Mouse (Mus musculus) pancreas, adult 10 weeks (tissue): ENCODE measurements around the gene Paqr4. TPM values are rescaled to one million over a fixed set of nuclear protein-coding genes. Genes with fewer than 3 reads are reported as not detected.

ENCODE experiments used
- polyA plus RNA-seq: library from polyadenylated mRNA; stranded (reverse); fragments of 350-450 nt; fragmentation: Illumina TruSeq; extraction: RNeasy Lipid Tissue Mini Kit (QIAGEN cat#74804); gene quantifications from one replicate; pipeline ENCODE4 v1.2.3, GENCODE M21; 2015; ENCODE audit warnings: low read depth, low replicate concordance; ENCODE audit not compliant: insufficient read depth

The Paqr4 gene
- polyA plus RNA-seq, result 5.0 TPM

DNA sequence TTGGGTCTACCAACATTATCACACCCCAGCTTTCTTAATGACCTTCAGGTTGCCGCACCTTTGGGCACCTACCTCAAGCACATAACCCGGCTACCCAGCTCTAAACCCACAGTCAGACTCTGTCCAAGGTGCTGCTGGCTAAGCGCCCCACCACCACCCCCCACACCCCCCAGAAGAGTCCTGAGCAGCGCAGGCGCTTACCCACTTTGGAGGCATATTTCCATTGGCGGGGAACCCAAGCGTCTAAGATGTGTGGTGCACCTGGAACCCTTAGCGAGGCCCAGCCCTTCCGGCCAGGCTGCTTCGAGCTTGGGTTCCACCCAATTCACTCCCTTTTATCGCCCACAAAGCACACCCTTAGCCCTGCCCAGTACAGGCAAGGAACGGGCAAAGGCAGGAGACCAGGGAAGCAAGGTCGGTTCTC lies at the start of gene Paqr4:
TSS of gene Paqr4 (minus strand) at position 270 of the 424 bp plus-strand sequence.

DNA sequence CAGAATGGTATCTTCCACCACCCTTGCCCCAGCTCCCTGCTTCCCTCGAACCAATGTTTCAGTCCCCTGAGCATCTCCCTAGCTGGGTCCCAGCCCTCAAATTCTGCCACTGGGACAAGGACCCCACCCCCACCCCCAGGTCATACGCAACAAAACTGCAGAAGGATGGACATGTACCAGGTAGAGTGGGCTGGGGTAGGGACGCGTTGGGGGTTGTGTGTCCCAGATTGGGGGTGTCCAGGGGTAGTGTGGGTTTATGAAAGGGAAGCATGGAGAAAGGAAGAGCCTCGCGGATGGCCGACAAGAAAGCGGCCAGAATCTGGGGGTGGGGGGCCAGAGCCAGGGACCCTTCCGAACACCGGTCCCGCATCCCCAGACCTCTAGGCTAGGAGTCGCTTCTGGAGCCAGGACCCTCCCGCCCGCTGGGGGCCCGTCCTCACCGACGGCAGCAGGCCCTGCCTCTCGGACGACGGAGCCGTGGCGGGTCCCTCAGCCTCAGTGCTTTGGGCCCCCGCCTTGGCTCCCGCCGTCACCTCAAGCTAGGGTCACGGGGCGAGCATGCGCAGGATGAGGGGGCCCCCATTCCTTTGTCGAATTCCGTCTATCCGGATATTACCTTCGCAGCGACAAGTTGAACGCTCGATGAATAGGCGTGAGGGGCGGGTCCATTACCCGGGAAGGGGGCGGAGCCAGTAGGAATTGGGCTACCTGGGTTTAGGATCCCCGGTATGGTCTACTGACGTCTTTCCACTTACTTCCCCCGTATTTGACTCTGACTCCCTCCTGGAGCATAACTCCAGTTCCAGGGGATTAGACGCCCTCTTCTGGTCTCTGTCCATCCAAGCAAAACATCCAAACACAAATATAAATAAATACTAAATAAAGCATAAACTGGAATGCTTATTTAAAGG lies 45.1 kb upstream of the Paqr4 start, which contains the start of gene Flywch2:
TSS of gene Flywch2 (minus strand) at position 521 of the 911 bp plus-strand sequence.

DNA sequence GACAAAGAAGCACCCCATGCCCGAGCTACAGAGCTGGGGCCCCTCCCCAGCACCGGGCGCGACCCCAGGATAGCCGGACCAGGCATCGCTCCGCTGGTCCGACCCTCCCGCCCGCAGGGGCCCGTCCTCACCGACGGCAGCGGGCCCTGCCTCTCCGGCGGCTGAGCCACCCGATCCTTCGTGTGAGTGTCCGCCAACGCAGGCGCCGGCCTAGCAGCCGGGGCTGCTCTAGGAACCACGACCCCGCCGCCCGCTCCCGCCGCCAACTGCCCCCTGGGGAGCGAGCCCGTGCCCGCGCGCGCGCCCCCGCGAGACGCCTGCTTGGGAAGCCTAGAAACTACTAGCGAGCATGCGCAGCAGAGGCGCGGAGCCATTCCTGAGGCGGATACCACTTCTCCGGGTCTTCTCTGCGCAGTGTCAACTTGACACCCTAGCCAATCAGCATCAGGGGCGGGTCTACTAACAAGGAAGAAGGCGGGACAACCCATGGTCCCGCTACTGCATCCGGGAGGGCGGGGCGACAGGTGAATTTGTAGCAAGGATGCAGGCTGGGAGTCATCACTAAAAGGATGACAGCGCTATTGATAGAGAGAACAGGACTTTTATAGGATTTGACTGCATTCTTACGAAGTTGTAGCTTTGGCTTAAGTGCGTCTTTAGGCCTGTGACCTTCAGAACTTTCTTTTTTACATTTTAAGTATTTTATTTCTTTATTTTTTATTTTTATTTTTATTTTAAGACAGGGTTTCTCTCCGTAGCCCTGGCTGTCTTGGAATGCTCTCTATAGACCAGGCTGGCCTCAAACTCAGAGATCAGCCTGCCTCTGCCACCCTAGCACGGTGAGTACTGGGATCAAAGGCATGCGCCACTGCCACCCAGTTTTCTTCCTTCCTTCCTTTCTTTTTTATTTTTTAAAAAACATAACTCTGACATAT lies 30.9 kb upstream of the Paqr4 start, which contains the start of gene Flywch1:
TSS of gene Flywch1 (minus strand) at position 319 of the 935 bp plus-strand sequence.

DNA sequence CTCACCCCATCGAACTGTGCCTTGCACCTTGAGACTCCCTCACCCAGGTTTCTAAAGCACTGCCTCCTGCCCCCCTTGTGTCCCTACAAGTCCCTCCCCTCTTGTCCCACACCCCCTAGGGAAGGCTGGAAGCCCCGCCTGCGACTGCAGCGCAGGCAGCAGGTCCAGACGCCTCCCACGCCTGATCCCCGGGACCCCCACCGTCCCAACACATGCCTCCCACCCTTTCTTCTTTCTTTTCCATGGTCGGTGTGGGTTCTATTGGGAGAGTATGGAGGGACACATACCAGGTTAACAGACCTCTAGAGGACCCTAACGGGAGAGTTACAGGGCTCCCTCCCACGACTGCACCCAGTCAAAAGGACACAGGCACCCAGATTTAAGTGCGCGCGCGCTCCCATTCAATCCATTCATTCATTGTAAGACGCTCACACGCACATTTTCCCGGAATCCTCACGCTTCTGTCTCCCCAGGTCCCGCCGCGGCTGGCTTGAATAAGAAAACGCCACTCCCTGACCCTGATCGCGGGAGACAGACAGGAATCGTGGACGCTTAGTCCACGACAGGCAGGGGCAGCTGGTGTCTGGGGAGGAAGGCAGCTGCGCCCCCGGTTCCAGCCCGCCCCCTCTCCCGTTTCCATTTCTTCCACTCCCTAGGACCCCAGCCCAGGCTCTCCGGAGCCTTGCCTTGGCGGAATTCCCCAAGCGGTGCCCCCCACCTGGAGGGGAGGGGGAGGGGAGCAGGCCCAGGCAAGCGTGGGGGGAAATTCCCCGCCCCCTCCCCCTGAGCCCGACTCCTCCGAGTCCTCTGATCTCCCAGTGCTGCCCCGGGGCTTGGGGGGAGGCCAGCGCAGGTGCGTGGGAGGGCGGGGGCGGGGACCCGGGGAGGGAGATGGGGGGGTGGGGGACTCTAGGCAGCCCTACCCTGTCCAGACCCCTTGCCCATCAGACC lies 4.9 kb upstream of the Paqr4 start, which contains the start of gene Kremen2:
TSS of gene Kremen2 (minus strand) at position 533 of the 951 bp plus-strand sequence.

DNA sequence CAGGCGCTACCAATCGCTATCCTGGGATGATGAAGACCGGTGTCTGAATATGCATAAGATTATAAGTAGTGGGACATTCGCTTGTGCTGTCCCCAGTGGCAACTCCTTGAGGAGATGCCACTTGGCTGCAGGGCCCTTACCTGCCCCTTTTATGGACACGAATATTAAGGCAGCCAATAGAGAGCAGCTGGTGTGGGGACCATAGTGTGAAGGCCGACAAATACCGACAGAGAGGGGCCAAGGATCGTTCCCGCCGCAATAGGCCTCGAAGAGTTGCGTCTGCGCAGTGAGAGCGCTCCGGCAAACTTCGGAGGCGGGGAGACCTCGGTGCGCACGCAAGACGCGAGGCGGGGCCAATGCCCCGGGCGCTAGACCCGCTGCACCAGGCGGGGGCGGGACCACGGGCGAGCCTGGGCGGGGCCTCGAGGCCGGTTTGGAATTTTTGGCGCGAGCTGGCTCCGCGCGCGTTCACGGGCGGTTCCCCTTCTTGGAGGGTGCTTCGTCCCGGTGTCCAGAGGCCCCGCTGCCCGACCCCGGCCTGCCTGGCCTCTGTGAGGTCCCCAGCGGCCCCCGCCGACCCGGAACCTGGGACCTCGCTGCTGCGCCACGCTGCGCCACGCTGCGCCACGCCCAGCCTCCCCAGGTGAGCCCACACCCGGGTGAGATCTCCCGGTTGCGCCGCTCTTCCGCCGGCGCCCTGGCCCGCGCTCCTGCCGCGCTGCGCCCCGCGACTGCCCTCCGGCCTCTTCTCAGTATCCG lies 14.5 kb downstream of the Paqr4 start, which contains the start of gene Pkmyt1:
TSS of gene Pkmyt1 (plus strand) at position 338 of the 759 bp plus-strand sequence.

DNA sequence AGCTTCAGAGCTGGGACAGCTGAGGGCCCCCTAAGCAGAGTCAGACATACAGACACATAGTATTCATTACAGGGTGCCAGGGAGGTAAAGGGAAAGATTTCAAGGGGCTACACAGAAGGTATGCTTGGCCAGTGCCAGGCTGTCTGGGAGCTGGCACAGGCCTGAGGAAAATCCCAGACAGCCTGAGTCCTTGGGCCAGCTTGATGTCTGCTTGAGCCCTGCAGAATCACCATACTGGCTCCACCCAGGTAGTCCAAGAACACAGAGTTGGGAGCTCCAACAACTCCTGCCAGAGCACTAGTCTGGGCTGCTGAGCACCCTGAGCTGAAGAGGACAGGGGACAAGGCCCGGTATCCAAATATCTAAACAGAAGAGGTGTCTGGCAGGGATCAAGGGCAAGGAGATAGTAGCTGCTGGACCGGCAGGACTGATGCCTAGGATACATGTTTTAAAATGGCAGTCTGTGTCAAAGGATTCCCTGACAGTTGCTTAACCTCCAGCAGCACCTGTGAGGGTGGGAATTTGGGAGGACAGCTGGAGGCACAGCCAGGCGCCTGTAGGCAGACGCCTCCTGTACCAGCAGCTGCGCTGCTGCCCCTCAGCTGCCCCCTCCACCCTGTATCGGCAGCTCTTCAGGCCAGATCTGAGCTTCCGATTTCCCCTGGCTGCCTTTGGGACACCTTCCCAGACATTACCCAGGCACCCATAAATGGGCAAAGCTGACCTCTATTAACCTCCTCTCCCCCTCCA lies 18.1 kb downstream of the Paqr4 start, which contains the start of gene 1520401A03Rik:
TSS of gene 1520401A03Rik (minus strand) at position 408 of the 750 bp plus-strand sequence.

Other genes starting within 250 kb of the Paqr4 start
- gene Zfp213, start 176.6 kb downstream of the Paqr4 start, polyA plus RNA-seq, result 2.1 TPM
- 4.2 TPM for gene Zfp13, start 141.4 kb downstream of the Paqr4 start, polyA plus RNA-seq
- not detected for gene Zscan10, start 140.0 kb downstream of the Paqr4 start, polyA plus RNA-seq
- 0.24 TPM for gene Mmp25, start 95.6 kb downstream of the Paqr4 start, polyA plus RNA-seq
- gene Bicdl2, start 80.4 kb downstream of the Paqr4 start, polyA plus RNA-seq, result 2.9 TPM
- 44.8 TPM for gene Hcfc1r1, start 67.3 kb downstream of the Paqr4 start, polyA plus RNA-seq
- 3.1 TPM for gene Thoc6, start 67.0 kb downstream of the Paqr4 start, polyA plus RNA-seq
- gene Tnfrsf12a, start 63.4 kb downstream of the Paqr4 start, polyA plus RNA-seq, result 9.0 TPM
- gene Cldn6, start 61.6 kb downstream of the Paqr4 start, polyA plus RNA-seq, result 4.2 TPM
- 3.5 TPM for gene Cldn9, start 56.8 kb downstream of the Paqr4 start, polyA plus RNA-seq
- not detected for gene 1520401A03Rik, start 18.1 kb downstream of the Paqr4 start, polyA plus RNA-seq
- 3.3 TPM for gene Pkmyt1, start 14.5 kb downstream of the Paqr4 start, polyA plus RNA-seq
- gene Kremen2, start 5.0 kb upstream of the Paqr4 start, polyA plus RNA-seq, result not detected
- 9.7 TPM for gene Flywch1, start 30.7 kb upstream of the Paqr4 start, polyA plus RNA-seq
- gene Flywch2, start 45.2 kb upstream of the Paqr4 start, polyA plus RNA-seq, result 1.3 TPM
- gene Srrm2, start 49.7 kb upstream of the Paqr4 start, polyA plus RNA-seq, result 176 TPM
- gene Elob, start 88.3 kb upstream of the Paqr4 start, polyA plus RNA-seq, result 116 TPM
- gene Prss33, start 95.2 kb upstream of the Paqr4 start, polyA plus RNA-seq, result not detected
- gene Prss32, start 103.0 kb upstream of the Paqr4 start, polyA plus RNA-seq, result not detected
- not detected for gene Prss41, start 103.3 kb upstream of the Paqr4 start, polyA plus RNA-seq
- not detected for gene Prss21, start 127.2 kb upstream of the Paqr4 start, polyA plus RNA-seq
- gene Dcpp1, start 140.0 kb upstream of the Paqr4 start, polyA plus RNA-seq, result not detected
- gene Dcpp2, start 140.0 kb upstream of the Paqr4 start, polyA plus RNA-seq, result not detected
- gene Dcpp3, start 176.6 kb upstream of the Paqr4 start, polyA plus RNA-seq, result not detected
- gene Sbp, start 200.8 kb upstream of the Paqr4 start, polyA plus RNA-seq, result not detected
- not detected for gene Sbpl, start 214.4 kb upstream of the Paqr4 start, polyA plus RNA-seq
- gene Prss30, start 239.7 kb upstream of the Paqr4 start, polyA plus RNA-seq, result not detected